Comparison of ENCODE assay signal across 18 mouse cellular contexts in the genomic region with DNA sequence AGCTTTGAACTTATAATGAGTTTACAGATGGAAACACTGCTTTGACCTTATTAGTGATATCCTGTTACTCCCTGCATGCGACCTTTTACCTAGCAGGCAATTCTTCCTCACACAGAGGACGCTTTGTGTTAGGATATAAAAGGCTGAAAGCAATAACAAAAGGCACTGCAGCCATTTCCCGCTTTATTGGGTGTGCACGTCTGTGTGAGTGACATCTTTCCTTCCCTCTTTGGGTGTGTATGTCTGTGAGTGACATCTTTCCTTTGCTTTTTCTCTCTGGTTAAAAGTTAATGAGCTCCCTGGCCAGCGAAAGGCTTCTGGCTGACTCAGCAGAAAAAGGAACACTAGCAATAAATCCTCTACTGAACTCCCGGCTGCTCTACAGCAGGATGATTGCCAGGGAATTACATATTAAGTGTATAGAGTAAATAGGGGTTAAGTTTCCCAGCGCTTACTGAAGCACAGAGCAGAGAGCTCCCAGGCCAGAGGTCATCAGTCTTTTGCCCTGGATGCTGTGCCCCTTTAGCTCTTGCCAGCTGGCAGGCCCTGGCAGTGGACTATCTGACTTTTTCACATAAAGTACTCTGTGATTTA. TPM values are rescaled to one million over a fixed set of nuclear protein-coding genes. Genes with fewer than 3 reads are reported as not detected.
DNase-seq lines count a peak whose midpoint lies in the region; ATAC-seq and TF ChIP-seq lines count a peak whose summit lies in the region.
"Had no signal": no experiment of that assay in that cellular context is flagged by ENCODE, and none has a peak within 500 bp of the region (broad histone marks: within the 10 kb centered on the region; RNA-seq: fewer than 3 reads in every experiment).

No protein-coding gene starts in this region.

- WGBS in liver, postnatal 0 days (ENCODE audit: insufficient replicate concordance): 76% methylated on average over 7 of the region's 7 CpGs
- 35% methylated on average over 7 of the region's 7 CpGs for WGBS in intestine, embryonic 16.5 days
- WGBS in kidney, embryonic 15.5 days: 30% methylated on average over 7 of the region's 7 CpGs
- WGBS in stomach, embryonic 16.5 days: 57% methylated on average over 7 of the region's 7 CpGs
- 84% methylated on average over 7 of the region's 7 CpGs for WGBS in heart, embryonic 11.5 days (ENCODE audit: insufficient replicate concordance)

- no peaks in the 10 kb centered on the region for H3K9me3 ChIP-seq in liver, postnatal 0 days (ENCODE audit: low read length)
- H3K9me3 ChIP-seq in intestine, embryonic 16.5 days (ENCODE audit: control insufficient read depth, low read length): no peaks in the 10 kb centered on the region
- H3K9me3 ChIP-seq in kidney, embryonic 15.5 days (replicated peaks): no peaks in the 10 kb centered on the region
- H3K9me3 ChIP-seq in stomach, embryonic 16.5 days (replicated peaks; ENCODE audit: control insufficient read depth, low read length): no peaks in the 10 kb centered on the region
- H3K9me3 ChIP-seq in heart, embryonic 11.5 days (replicated peaks; ENCODE audit: control insufficient read depth, low read length): no peaks in the 10 kb centered on the region
- H3K9me3 ChIP-seq: limb, embryonic 10.5 days had no signal

- peaks cover 68% of the 10 kb centered on the region for H3K36me3 ChIP-seq in liver, postnatal 0 days (replicated peaks; ENCODE audit: insufficient read depth, low read length)
- H3K36me3 ChIP-seq in intestine, embryonic 16.5 days (ENCODE audit: control insufficient read depth, insufficient read depth, low read length): peaks cover 24% of the 10 kb centered on the region
- H3K36me3 ChIP-seq in kidney, embryonic 15.5 days: peaks cover 79% of the 10 kb centered on the region
- peaks cover 30% of the 10 kb centered on the region for H3K36me3 ChIP-seq in stomach, embryonic 16.5 days (ENCODE audit: control insufficient read depth, insufficient read depth, low read length)
- H3K36me3 ChIP-seq in heart, embryonic 11.5 days (ENCODE audit: control insufficient read depth, insufficient read depth, low read length): peaks cover 29% of the 10 kb centered on the region

- H3K4me3 ChIP-seq in liver, postnatal 0 days (ENCODE audit: low read depth, low read length): no peak overlapping the region
- H3K4me3 ChIP-seq in intestine, embryonic 16.5 days (ENCODE audit: low read length): no peak overlapping the region
- no peak overlapping the region for H3K4me3 ChIP-seq in kidney, embryonic 15.5 days (replicated peaks)
- H3K4me3 ChIP-seq in stomach, embryonic 16.5 days (replicated peaks; ENCODE audit: low read length): no peak overlapping the region
- no peak overlapping the region for H3K4me3 ChIP-seq in heart, embryonic 11.5 days (ENCODE audit: low read depth, low read length)
- H3K4me3 ChIP-seq: limb, embryonic 10.5 days had no signal

- TF ChIP-seq EP300 in liver, postnatal 0 days (IDR thresholded peaks at IDR 0.05; ENCODE audit: low read depth): no peak

- DNase-seq in liver, postnatal 0 days: no peak
- DNase-seq in liver: no peak
- DNase-seq in left cerebral cortex, adult 8-10 months (ENCODE audit: low spot score in 2 of 2): no peak
- no peak for DNase-seq in lung, postnatal 14 days
- DNase-seq: cerebellum, adult 9-11 months; right cerebral cortex, adult 18-20 months had no signal

- H3K4me2 ChIP-seq in liver, postnatal 0 days (ENCODE audit: low read depth, low read length): no peak overlapping the region
- no peak overlapping the region for H3K4me2 ChIP-seq in intestine, embryonic 16.5 days (ENCODE audit: low read depth, low read length)
- H3K4me2 ChIP-seq in kidney, embryonic 15.5 days: no peak overlapping the region
- no peak overlapping the region for H3K4me2 ChIP-seq in stomach, embryonic 16.5 days (ENCODE audit: low read depth, low read length)
- no peak overlapping the region for H3K4me2 ChIP-seq in heart, embryonic 11.5 days

- H3K9ac ChIP-seq in liver, postnatal 0 days (replicated peaks): no peak overlapping the region
- H3K9ac ChIP-seq in intestine, embryonic 16.5 days (ENCODE audit: low read depth, low read length): no peak overlapping the region
- H3K9ac ChIP-seq in kidney, embryonic 15.5 days: no peak overlapping the region
- no peak overlapping the region for H3K9ac ChIP-seq in stomach, embryonic 16.5 days (ENCODE audit: low read length)
- no peak overlapping the region for H3K9ac ChIP-seq in heart, embryonic 11.5 days (ENCODE audit: low read depth, low read length)
- H3K9ac ChIP-seq: liver, embryonic 14.5 days had no signal

- no peak overlapping the region for H3K27ac ChIP-seq in liver, postnatal 0 days (ENCODE audit: low read depth)
- peak overlapping the region; percentile 72 for H3K27ac ChIP-seq in intestine, embryonic 16.5 days (ENCODE audit: low read length)
- H3K27ac ChIP-seq in kidney, embryonic 15.5 days: peak overlapping the region; percentile 11
- H3K27ac ChIP-seq in stomach, embryonic 16.5 days (ENCODE audit: low read length): 0 out of 2 replicates have a peak overlapping the region, but pooled peaks have one; percentile 0
- H3K27ac ChIP-seq in heart, embryonic 11.5 days (ENCODE audit: low read depth, low read length): no peak overlapping the region
- H3K27ac ChIP-seq: hindbrain, postnatal 0 days; limb, embryonic 10.5 days; liver, embryonic 14.5 days had no signal

- peak; percentile 27; the same call in 1 of the 2 replicates for ATAC-seq in liver, postnatal 0 days
- peak; percentile 79 for ATAC-seq in intestine, embryonic 16.5 days
- peak; percentile 69; the same call in 1 of the 2 replicates for ATAC-seq in kidney, embryonic 15.5 days (replicated peaks; ENCODE audit: low FRiP score)
- no peak for ATAC-seq in stomach, embryonic 16.5 days (ENCODE audit: insufficient read depth, low FRiP score)
- no peak for ATAC-seq in heart, embryonic 11.5 days (replicated peaks; ENCODE audit: insufficient number of reproducible peaks, low FRiP score, low TSS enrichment)
- ATAC-seq: hindbrain, postnatal 0 days; lung, postnatal 0 days; midbrain, embryonic 16.5 days had no signal

- H3K27me3 ChIP-seq in liver, postnatal 0 days (ENCODE audit: insufficient read depth, low read length): no peaks in the 10 kb centered on the region
- no peaks in the 10 kb centered on the region for H3K27me3 ChIP-seq in intestine, embryonic 16.5 days (replicated peaks; ENCODE audit: control insufficient read depth, insufficient read depth, low read length)
- H3K27me3 ChIP-seq in kidney, embryonic 15.5 days: no peaks in the 10 kb centered on the region
- H3K27me3 ChIP-seq in stomach, embryonic 16.5 days (ENCODE audit: control insufficient read depth, insufficient read depth, low read length): no peaks in the 10 kb centered on the region
- H3K27me3 ChIP-seq in heart, embryonic 11.5 days (ENCODE audit: control insufficient read depth, insufficient read depth, low read length): no peaks in the 10 kb centered on the region

- H3K4me1 ChIP-seq in liver, postnatal 0 days (ENCODE audit: insufficient read depth): no peaks in the 10 kb centered on the region
- peaks cover 9% of the 10 kb centered on the region for H3K4me1 ChIP-seq in intestine, embryonic 16.5 days (ENCODE audit: control insufficient read depth, insufficient read depth, low read length)
- H3K4me1 ChIP-seq in kidney, embryonic 15.5 days: 0 out of 2 replicates have a peak, but pooled peaks cover 8% of the 10 kb centered on the region
- H3K4me1 ChIP-seq in stomach, embryonic 16.5 days (ENCODE audit: control insufficient read depth, insufficient read depth, low read length): no peaks in the 10 kb centered on the region
- H3K4me1 ChIP-seq in heart, embryonic 11.5 days (ENCODE audit: control insufficient read depth, insufficient read depth, low read length): no peaks in the 10 kb centered on the region

- TF ChIP-seq CTCF in liver, postnatal 0 days (IDR thresholded peaks at IDR 0.05; ENCODE audit: low read depth): no peak

RNA-seq across cellular contexts. Expression of a gene that starts 7.6 kb away (rescaled TPM):
- polyA plus RNA-seq in liver, postnatal 0 days (2015; fragmentation: Nextera tagmentation; extraction: Ambion mirVana): 30.7 and 31.2 TPM in 2 replicates
- polyA plus RNA-seq in intestine, embryonic 16.5 days (2015; fragmentation: Nextera tagmentation; extraction: Ambion mirVana): 134 and 142 TPM in 2 replicates
- 88.9 and 90.3 TPM in 2 replicates for polyA plus RNA-seq in kidney, embryonic 15.5 days (2015; fragmentation: Nextera tagmentation; extraction: Ambion mirVana)
- polyA plus RNA-seq in stomach, embryonic 16.5 days (2015; fragmentation: Nextera tagmentation; extraction: Ambion mirVana): 94.9 and 103 TPM in 2 replicates
- 10 to 100 TPM; 36.8 to 44.6 (median 42.0) TPM for total RNA-seq in left cerebral cortex, adult 8-10 months (2022)
- polyA plus RNA-seq in heart, embryonic 11.5 days (2014; fragmentation: Nextera tagmentation; extraction: Ambion mirVana): 54.5 and 55.0 TPM in 2 replicates

RNA-seq across cellular contexts. Expression of a gene that starts 38.7 kb away (rescaled TPM):
- polyA plus RNA-seq in liver, postnatal 0 days (2015; fragmentation: Nextera tagmentation; extraction: Ambion mirVana): 5.0 and 5.6 TPM in 2 replicates
- polyA plus RNA-seq in intestine, embryonic 16.5 days (2015; fragmentation: Nextera tagmentation; extraction: Ambion mirVana): 22.3 and 23.6 TPM in 2 replicates
- polyA plus RNA-seq in kidney, embryonic 15.5 days (2015; fragmentation: Nextera tagmentation; extraction: Ambion mirVana): 11.3 and 12.2 TPM in 2 replicates
- polyA plus RNA-seq in stomach, embryonic 16.5 days (2015; fragmentation: Nextera tagmentation; extraction: Ambion mirVana): 15.2 and 16.0 TPM in 2 replicates
- 1 to 10 TPM; 2.2 to 2.8 (median 2.5) TPM for total RNA-seq in left cerebral cortex, adult 8-10 months (2022)
- 3.9 and 4.1 TPM in 2 replicates for polyA plus RNA-seq in heart, embryonic 11.5 days (2014; fragmentation: Nextera tagmentation; extraction: Ambion mirVana)

RNA-seq across cellular contexts. Expression of a gene that starts 38.8 kb away (rescaled TPM):
- polyA plus RNA-seq in liver, postnatal 0 days (2015; fragmentation: Nextera tagmentation; extraction: Ambion mirVana): 1.9 and 2.0 TPM in 2 replicates
- 7.7 and 7.8 TPM in 2 replicates for polyA plus RNA-seq in intestine, embryonic 16.5 days (2015; fragmentation: Nextera tagmentation; extraction: Ambion mirVana)
- 8.7 and 10.0 TPM in 2 replicates for polyA plus RNA-seq in kidney, embryonic 15.5 days (2015; fragmentation: Nextera tagmentation; extraction: Ambion mirVana)
- polyA plus RNA-seq in stomach, embryonic 16.5 days (2015; fragmentation: Nextera tagmentation; extraction: Ambion mirVana): 7.7 and 8.9 TPM in 2 replicates
- 1 to 10 TPM; 2.4 to 5.7 (median 4.2) TPM for total RNA-seq in left cerebral cortex, adult 8-10 months (2022)
- 4.7 and 5.9 TPM in 2 replicates for polyA plus RNA-seq in heart, embryonic 11.5 days (2014; fragmentation: Nextera tagmentation; extraction: Ambion mirVana)

RNA-seq across cellular contexts. Expression of a gene that starts 46.9 kb away (rescaled TPM):
- 0.24 TPM in 1 of 2 replicates, not detected in the other for polyA plus RNA-seq in liver, postnatal 0 days (2015; fragmentation: Nextera tagmentation; extraction: Ambion mirVana)
- polyA plus RNA-seq in intestine, embryonic 16.5 days (2015; fragmentation: Nextera tagmentation; extraction: Ambion mirVana): 2.5 and 2.8 TPM in 2 replicates
- polyA plus RNA-seq in kidney, embryonic 15.5 days (2015; fragmentation: Nextera tagmentation; extraction: Ambion mirVana): 8.7 and 8.8 TPM in 2 replicates
- polyA plus RNA-seq in stomach, embryonic 16.5 days (2015; fragmentation: Nextera tagmentation; extraction: Ambion mirVana): 3.8 and 4.6 TPM in 2 replicates
- 10 to 100 TPM in 1 of 4 experiments, 1 to 10 TPM in 3; 8.2 to 10.0 (median 9.2) TPM for total RNA-seq in left cerebral cortex, adult 8-10 months (2022)
- 0.94 and 1.7 TPM in 2 replicates for polyA plus RNA-seq in heart, embryonic 11.5 days (2014; fragmentation: Nextera tagmentation; extraction: Ambion mirVana)
- total RNA-seq: granulocyte monocyte progenitor cell, adult 5-6 weeks; hematopoietic stem cell, adult 5-6 weeks; megakaryocyte, adult 5-6 weeks had no signal
- polyA plus RNA-seq: liver, embryonic 14.5 days had no signal

Comparison
In these comparisons a context has a peak if more than half of its experiments do, and no peak if none do; other contexts are left out.
1. ATAC-seq: peak in liver, postnatal 0 days (single experiment), intestine, embryonic 16.5 days (single experiment) and kidney, embryonic 15.5 days (single experiment); none in stomach, embryonic 16.5 days (single experiment) and heart, embryonic 11.5 days (single experiment).
2. H3K27ac ChIP-seq: peak in intestine, embryonic 16.5 days (single experiment), kidney, embryonic 15.5 days (single experiment) and stomach, embryonic 16.5 days (single experiment); none in liver, postnatal 0 days (single experiment) and heart, embryonic 11.5 days (single experiment).